Mouse (Mus musculus): ENCODE data around the gene Ddx54.

- no peak for TF ChIP-seq CHD2 (IDR thresholded peaks at IDR 0.05; ENCODE audit: low read depth, low read length)
- no peak for TF ChIP-seq ZNF384 (IDR thresholded peaks at IDR 0.05; ENCODE audit: low read depth, low read length)
- TF ChIP-seq ZC3H11A (IDR thresholded peaks at IDR 0.05; ENCODE audit: borderline replicate concordance, low read depth, low read length), result no peak
- peak; percentile 100 for TF ChIP-seq MAFK (IDR thresholded peaks at IDR 0.05; ENCODE audit: insufficient read depth, low read depth, low read length)
Measured at GRCm38 (mm10) chr5:120649938-120650337, 37.4 kb downstream of the Ddx54 start.

Measured in ES-E14 (cell line).